Mouse (Mus musculus) forebrain, embryonic 16.5 days (tissue): ENCODE results near the gene Olfr711. TPM values are rescaled to one million over a fixed set of nuclear protein-coding genes. Genes with fewer than 3 reads are reported as not detected.

ENCODE experiments used
- polyA plus RNA-seq: library from polyadenylated mRNA; unstranded; fragments of >200 nt; fragmentation: Nextera tagmentation; extraction: Ambion mirVana; gene quantifications from 2 replicates; pipeline ENCODE4 v1.2.1, GENCODE M21; 2015

Olfr711 gene
- polyA plus RNA-seq, 1 experiment from 2014 or later: not detected

Other genes starting within 250 kb of the Olfr711 start
- gene Olfr697, start 233.0 kb downstream of the Olfr711 start, polyA plus RNA-seq: not detected in 2 replicates
- gene Olfr698, start 220.1 kb downstream of the Olfr711 start, polyA plus RNA-seq: not detected in 2 replicates
- not detected in 2 replicates for gene Olfr699, start 182.3 kb downstream of the Olfr711 start, polyA plus RNA-seq
- not detected in 2 replicates for gene Olfr700, start 166.6 kb downstream of the Olfr711 start, polyA plus RNA-seq
- not detected in 2 replicates for gene Olfr701, start 161.3 kb downstream of the Olfr711 start, polyA plus RNA-seq
- gene Olfr702, start 141.6 kb downstream of the Olfr711 start, polyA plus RNA-seq: not detected in 2 replicates
- gene Olfr703, start 132.1 kb downstream of the Olfr711 start, polyA plus RNA-seq: not detected in 2 replicates
- gene Olfr704, start 112.3 kb downstream of the Olfr711 start, polyA plus RNA-seq: not detected in 2 replicates
- not detected in 2 replicates for gene Olfr705, start 98.6 kb downstream of the Olfr711 start, polyA plus RNA-seq
- not detected in 2 replicates for gene Olfr706, start 87.3 kb downstream of the Olfr711 start, polyA plus RNA-seq
- gene Olfr707, start 74.2 kb downstream of the Olfr711 start, polyA plus RNA-seq: not detected in 2 replicates
- gene Olfr1532-ps1, start 67.5 kb downstream of the Olfr711 start, polyA plus RNA-seq: not detected in 2 replicates
- gene Olfr709-ps1, start 43.2 kb downstream of the Olfr711 start, polyA plus RNA-seq: not detected in 2 replicates
- not detected in 2 replicates for gene Olfr710, start 27.1 kb downstream of the Olfr711 start, polyA plus RNA-seq
- gene Olfr6, start 11.5 kb downstream of the Olfr711 start, polyA plus RNA-seq: not detected in 2 replicates
- gene Olfr2, start 30.6 kb upstream of the Olfr711 start, polyA plus RNA-seq: not detected in 2 replicates
- gene Olfr713, start 55.7 kb upstream of the Olfr711 start, polyA plus RNA-seq: not detected in 2 replicates
- gene Olfr714, start 95.5 kb upstream of the Olfr711 start, polyA plus RNA-seq: not detected in 2 replicates
- gene Olfr17, start 117.8 kb upstream of the Olfr711 start, polyA plus RNA-seq: not detected in 2 replicates
- gene Olfr715b, start 134.9 kb upstream of the Olfr711 start, polyA plus RNA-seq: not detected in 2 replicates
- gene Olfr715, start 155.6 kb upstream of the Olfr711 start, polyA plus RNA-seq: not detected in 2 replicates
- gene Olfr716, start 162.9 kb upstream of the Olfr711 start, polyA plus RNA-seq: not detected in 2 replicates
- not detected in 2 replicates for gene Nlrp14, start 191.5 kb upstream of the Olfr711 start, polyA plus RNA-seq
- gene Rbmxl2, start 234.0 kb upstream of the Olfr711 start, polyA plus RNA-seq: not detected in 2 replicates